Mouse (Mus musculus): Measurements from ENCODE around the gene Slc16a3. TPM values are rescaled to one million over a fixed set of nuclear protein-coding genes. Genes with fewer than 3 reads are reported as not detected.

The Slc16a3 gene
- polyA plus RNA-seq, 1 experiment from 2014 or later, result 2.9 TPM

- no peak overlapping the region for H3K9ac ChIP-seq (replicated peaks; ENCODE audit: low read depth, low read length)
- H3K4me2 ChIP-seq (ENCODE audit: low read depth, low read length), result no peak overlapping the region
- 74% methylated on average over 9 of the region's 9 CpGs for WGBS
- H3K27ac ChIP-seq (ENCODE audit: low read depth, low read length), result no peak overlapping the region
- H3K27me3 ChIP-seq (ENCODE audit: control insufficient read depth, insufficient read depth, low read length), result no peaks in the 10 kb centered on the region
- H3K4me3 ChIP-seq (ENCODE audit: low read depth, low read length), result no peak overlapping the region
- H3K4me1 ChIP-seq (ENCODE audit: control insufficient read depth, insufficient read depth, low read length), result no peaks in the 10 kb centered on the region
- H3K9me3 ChIP-seq (ENCODE audit: control insufficient read depth, low read length), result no peaks in the 10 kb centered on the region
- ATAC-seq (ENCODE audit: low read depth), result no peak
- peaks cover 23% of the 10 kb centered on the region for H3K36me3 ChIP-seq (ENCODE audit: control insufficient read depth, insufficient read depth, low read length)
Measured at GRCm38 (mm10) chr11:120980427-120981035, 32.3 kb downstream of the Slc16a3 start.

GRCm38 (mm10) chr11:120981661-120982060 is 33.4 kb downstream of the Slc16a3 start:
- Histone ChIP-seq H3K27me3 (ENCODE audit: control insufficient read depth, insufficient read depth, low read length) (no peaks in the 10 kb centered on the region), H3K27ac (ENCODE audit: low read depth, low read length) (no peak overlapping the region), H3K4me3 (ENCODE audit: low read depth, low read length) (no peak overlapping the region), H3K4me2 (ENCODE audit: low read depth, low read length) (no peak overlapping the region), H3K9ac (replicated peaks; ENCODE audit: low read depth, low read length) (no peak overlapping the region), H3K4me1 (ENCODE audit: control insufficient read depth, insufficient read depth, low read length) (no peaks in the 10 kb centered on the region), H3K36me3 (ENCODE audit: control insufficient read depth, insufficient read depth, low read length) (peaks cover 27% of the 10 kb centered on the region), H3K9me3 (ENCODE audit: control insufficient read depth, low read length) (no peaks in the 10 kb centered on the region)
- no peak for ATAC-seq (ENCODE audit: low read depth)
- WGBS, result 89% methylated on average over 4 of the region's 4 CpGs

GRCm38 (mm10) chr11:120982459-120982858 is 34.2 kb downstream of the Slc16a3 start:
- H3K4me3 ChIP-seq (ENCODE audit: low read depth, low read length), result no peak overlapping the region
- H3K36me3 ChIP-seq (ENCODE audit: control insufficient read depth, insufficient read depth, low read length), result peaks cover 27% of the 10 kb centered on the region
- no peak for ATAC-seq (ENCODE audit: low read depth)
- no peaks in the 10 kb centered on the region for H3K9me3 ChIP-seq (ENCODE audit: control insufficient read depth, low read length)
- no peak overlapping the region for H3K9ac ChIP-seq (replicated peaks; ENCODE audit: low read depth, low read length)
- H3K4me1 ChIP-seq (ENCODE audit: control insufficient read depth, insufficient read depth, low read length), result 0 out of 2 replicates have a peak, but pooled peaks cover 1% of the 10 kb centered on the region
- H3K27ac ChIP-seq (ENCODE audit: low read depth, low read length), result no peak overlapping the region
- H3K27me3 ChIP-seq (ENCODE audit: control insufficient read depth, insufficient read depth, low read length), result no peaks in the 10 kb centered on the region
- no peak overlapping the region for H3K4me2 ChIP-seq (ENCODE audit: low read depth, low read length)

- 77% methylated on average over 4 of the region's 4 CpGs for WGBS
- Histone ChIP-seq H3K4me2 (ENCODE audit: low read depth, low read length) (no peak overlapping the region), H3K4me3 (ENCODE audit: low read depth, low read length) (no peak overlapping the region), H3K9ac (replicated peaks; ENCODE audit: low read depth, low read length) (no peak overlapping the region), H3K27me3 (ENCODE audit: control insufficient read depth, insufficient read depth, low read length) (no peaks in the 10 kb centered on the region), H3K36me3 (ENCODE audit: control insufficient read depth, insufficient read depth, low read length) (peaks cover 21% of the 10 kb centered on the region), H3K27ac (ENCODE audit: low read depth, low read length) (no peak overlapping the region), H3K9me3 (ENCODE audit: control insufficient read depth, low read length) (no peaks in the 10 kb centered on the region), H3K4me1 (ENCODE audit: control insufficient read depth, insufficient read depth, low read length) (peaks cover 16% of the 10 kb centered on the region; the same call in 1 of the 2 replicates)
- no peak for ATAC-seq (ENCODE audit: low read depth)
Measured at GRCm38 (mm10) chr11:120984448-120985330, 36.4 kb downstream of the Slc16a3 start.

- Histone ChIP-seq H3K4me3 (ENCODE audit: low read depth, low read length) (no peak overlapping the region), H3K9me3 (ENCODE audit: control insufficient read depth, low read length) (no peaks in the 10 kb centered on the region), H3K4me1 (ENCODE audit: control insufficient read depth, insufficient read depth, low read length) (peaks cover 26% of the 10 kb centered on the region), H3K27me3 (ENCODE audit: control insufficient read depth, insufficient read depth, low read length) (no peaks in the 10 kb centered on the region), H3K36me3 (ENCODE audit: control insufficient read depth, insufficient read depth, low read length) (peaks cover 8% of the 10 kb centered on the region; the same call in 1 of the 2 replicates), H3K4me2 (ENCODE audit: low read depth, low read length) (no peak overlapping the region), H3K27ac (ENCODE audit: low read depth, low read length) (no peak overlapping the region), H3K9ac (replicated peaks; ENCODE audit: low read depth, low read length) (0 out of 2 replicates have a peak overlapping the region, but pooled peaks have one; percentile 11)
- WGBS, result 85% methylated on average over 3 of the region's 3 CpGs
- no peak for ATAC-seq (ENCODE audit: low read depth)
Measured at GRCm38 (mm10) chr11:120987608-120988007, 39.3 kb downstream of the Slc16a3 start.

GRCm38 (mm10) chr11:120988410-120988809 is 40.1 kb downstream of the Slc16a3 start:
- H3K36me3 ChIP-seq (ENCODE audit: control insufficient read depth, insufficient read depth, low read length), result peaks cover 7% of the 10 kb centered on the region; the same call in 1 of the 2 replicates
- H3K27me3 ChIP-seq (ENCODE audit: control insufficient read depth, insufficient read depth, low read length), result no peaks in the 10 kb centered on the region
- H3K9ac ChIP-seq (replicated peaks; ENCODE audit: low read depth, low read length), result no peak overlapping the region
- WGBS, result 86% methylated on average over 4 of the region's 4 CpGs
- no peak overlapping the region for H3K27ac ChIP-seq (ENCODE audit: low read depth, low read length)
- no peak for ATAC-seq (ENCODE audit: low read depth)
- H3K4me2 ChIP-seq (ENCODE audit: low read depth, low read length), result peak overlapping the region; percentile 92
- H3K4me3 ChIP-seq (ENCODE audit: low read depth, low read length), result no peak overlapping the region
- H3K4me1 ChIP-seq (ENCODE audit: control insufficient read depth, insufficient read depth, low read length), result peaks cover 31% of the 10 kb centered on the region
- H3K9me3 ChIP-seq (ENCODE audit: control insufficient read depth, low read length), result no peaks in the 10 kb centered on the region

- peaks cover 31% of the 10 kb centered on the region for H3K4me1 ChIP-seq (ENCODE audit: control insufficient read depth, insufficient read depth, low read length)
- 30% methylated on average over 1 of the region's 1 CpGs for WGBS
Measured at GRCm38 (mm10) chr11:120989523-120989922, 41.2 kb downstream of the Slc16a3 start.

GRCm38 (mm10) chr11:120990126-120990781 is 42.0 kb downstream of the Slc16a3 start:
- 0% methylated on average over 24 of the region's 35 CpGs for WGBS
- H3K4me2 ChIP-seq (ENCODE audit: low read depth, low read length), result peak overlapping the region; percentile 92
- ATAC-seq (ENCODE audit: low read depth), result peak; percentile 42
- H3K27me3 ChIP-seq (ENCODE audit: control insufficient read depth, insufficient read depth, low read length), result no peaks in the 10 kb centered on the region
- peaks cover 31% of the 10 kb centered on the region for H3K4me1 ChIP-seq (ENCODE audit: control insufficient read depth, insufficient read depth, low read length)
- H3K36me3 ChIP-seq (ENCODE audit: control insufficient read depth, insufficient read depth, low read length), result peaks cover 7% of the 10 kb centered on the region; the same call in 1 of the 2 replicates
- H3K27ac ChIP-seq (ENCODE audit: low read depth, low read length), result peak overlapping the region; percentile 99
- peak overlapping the region; percentile 100 for H3K9ac ChIP-seq (replicated peaks; ENCODE audit: low read depth, low read length)
- no peaks in the 10 kb centered on the region for H3K9me3 ChIP-seq (ENCODE audit: control insufficient read depth, low read length)
- H3K4me3 ChIP-seq (ENCODE audit: low read depth, low read length), result peak overlapping the region; percentile 100

More at GRCm38 (mm10) chr11:120989523-120989922, 41.2 kb downstream of the Slc16a3 start:
- Histone ChIP-seq H3K27ac (ENCODE audit: low read depth, low read length) (no peak overlapping the region), H3K9ac (replicated peaks; ENCODE audit: low read depth, low read length) (peak overlapping the region; percentile 100; the same call in 1 of the 2 replicates), H3K4me3 (ENCODE audit: low read depth, low read length) (peak overlapping the region; percentile 100), H3K36me3 (ENCODE audit: control insufficient read depth, insufficient read depth, low read length) (peaks cover 7% of the 10 kb centered on the region; the same call in 1 of the 2 replicates), H3K9me3 (ENCODE audit: control insufficient read depth, low read length) (no peaks in the 10 kb centered on the region), H3K27me3 (ENCODE audit: control insufficient read depth, insufficient read depth, low read length) (no peaks in the 10 kb centered on the region), H3K4me2 (ENCODE audit: low read depth, low read length) (peak overlapping the region; percentile 92)
- no peak for ATAC-seq (ENCODE audit: low read depth)

Data from neural tube, embryonic 14.5 days (tissue).